Mouse (Mus musculus) B cell, adult (primary cell): ENCODE measurements around the gene Rnaset2a. TPM values are rescaled to one million over a fixed set of nuclear protein-coding genes. Genes with fewer than 3 reads are reported as not detected.

ENCODE experiments used
- total RNA-seq: library from RNA; stranded (reverse); gene quantifications from 4 replicates; pipeline ENCODE4 v1.2.4, GENCODE M21; 2023; ENCODE audit not compliant: inconsistent age

Rnaset2a gene
- 23.1 to 32.7 TPM (median 30.8 TPM) in 4 replicates for total RNA-seq

GRCm38 (mm10) chr17:8147439-8148316 is at the start of gene Rnaset2a, which contains the start of gene Gm49673:
Rnaset2a (minus strand) TSS chr17:8148097.
Gm49673 (minus strand) TSS chr17:8147788.

DNA sequence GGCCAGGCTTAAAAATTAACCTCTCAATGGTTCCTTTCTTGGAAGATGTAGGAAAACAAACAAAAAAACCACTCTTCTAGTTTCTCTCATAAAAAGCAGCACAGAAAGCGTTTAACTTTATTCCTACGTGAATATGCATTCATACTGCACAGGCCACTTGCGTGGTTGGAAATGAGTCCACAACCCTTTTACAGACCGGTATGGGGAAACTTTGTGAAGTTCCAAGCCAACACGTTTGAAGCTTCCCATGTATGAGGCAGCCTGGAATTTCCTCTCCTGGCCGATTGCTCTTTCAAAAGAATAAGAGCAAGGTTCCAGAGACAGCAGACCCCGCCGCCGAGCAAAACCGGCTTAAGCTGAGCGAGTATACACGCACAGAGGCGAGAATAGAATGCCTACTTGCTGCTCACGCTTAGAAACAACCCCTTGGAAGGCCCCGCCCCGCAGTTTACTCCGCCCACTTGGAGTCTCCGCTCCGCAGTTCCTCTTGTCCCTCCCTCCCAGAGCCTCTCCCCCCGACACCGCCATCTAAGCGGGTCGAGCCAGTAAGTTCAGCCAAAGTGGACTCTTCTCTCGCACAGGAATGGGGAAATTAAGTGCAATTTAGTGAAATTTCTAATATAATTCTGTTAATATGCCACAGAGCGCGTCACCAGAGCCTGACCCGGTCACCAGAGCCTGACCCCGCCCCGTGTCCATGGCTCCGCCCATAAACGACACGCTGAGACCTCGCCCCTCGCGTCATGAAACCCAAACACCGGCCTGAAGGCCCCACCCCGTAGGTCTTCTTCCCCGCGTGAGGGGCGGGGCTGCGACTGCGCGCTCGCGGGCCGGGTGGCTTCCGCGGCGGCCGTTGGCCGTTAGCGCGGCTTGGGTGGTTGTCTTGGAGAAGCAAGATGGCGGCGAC is 17.1 kb upstream of the Rnaset2a start, which contains the start of gene Fgfr1op:
Gene Fgfr1op, plus strand, starts transcription at position 801 of the 907 bp plus-strand sequence.

Other genes with a start within 250 kb of the Rnaset2a start
- 161 to 182 TPM (median 177 TPM) in 4 replicates for gene Tagap, start 222.1 kb downstream of the Rnaset2a start, total RNA-seq
- gene Rsph3a, start 202.5 kb downstream of the Rnaset2a start, total RNA-seq: 11.8 to 17.7 TPM (median 15.0 TPM) in 4 replicates
- 0.60 to 1.7 TPM (median 1.3 TPM) in 4 replicates for gene Gm49673, start 309 bp downstream of the Rnaset2a start, total RNA-seq
- 57.4 to 69.7 TPM (median 63.2 TPM) in 4 replicates for gene Fgfr1op, start 17.4 kb upstream of the Rnaset2a start, total RNA-seq
- gene Ccr6, start 87.9 kb upstream of the Rnaset2a start, total RNA-seq: 56.0 to 62.3 TPM (median 58.1 TPM) in 4 replicates
- gene Mpc1, start 134.8 kb upstream of the Rnaset2a start, total RNA-seq: 48.7 to 57.6 TPM (median 53.6 TPM) in 4 replicates
- 163 to 176 TPM (median 167 TPM) in 4 replicates for gene Sft2d1, start 163.0 kb upstream of the Rnaset2a start, total RNA-seq
- gene Prr18, start 189.4 kb upstream of the Rnaset2a start, total RNA-seq: 0.48 to 1.4 TPM (median 1.3 TPM) in 4 replicates
- gene T2, start 207.9 kb upstream of the Rnaset2a start, total RNA-seq: not detected in 4 replicates